Mouse (Mus musculus): Measurements from ENCODE around the gene Grin3a.

DNA sequence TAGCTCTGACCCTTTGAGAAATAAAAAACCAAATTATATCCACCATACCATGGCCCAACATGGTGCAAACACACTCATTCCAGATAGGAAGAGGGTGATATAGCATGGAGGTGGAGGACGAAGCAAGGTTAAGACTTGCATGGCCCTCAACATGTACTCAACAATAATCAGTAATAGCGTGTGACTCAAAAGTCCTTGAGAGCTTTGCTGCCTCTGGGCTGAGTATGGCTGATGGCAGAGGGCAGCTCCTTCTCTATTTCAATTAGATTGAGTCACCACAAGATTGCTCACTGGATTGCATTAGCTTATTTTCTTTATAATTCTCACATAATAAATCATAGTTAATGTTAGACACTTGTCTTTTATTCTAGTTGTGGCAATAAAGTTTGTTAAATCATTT is 15.1 kb upstream of the Grin3a start:
- TF ChIP-seq CTCF (IDR thresholded peaks at IDR 0.05; ENCODE audit: control insufficient read depth, insufficient read depth, insufficient replicate concordance, low read depth, low read length): no peak
- TF ChIP-seq POLR2A (IDR thresholded peaks at IDR 0.05; ENCODE audit: control insufficient read depth, low read depth, low read length): no peak
